Mouse (Mus musculus): Measurements from ENCODE around the gene Gart. TPM values are rescaled to one million over a fixed set of nuclear protein-coding genes. Genes with fewer than 3 reads are reported as not detected.

The Gart gene
- polyA plus RNA-seq, 1 experiment from 2014 or later = 227 TPM

- 57% methylated on average over 2 of the region's 2 CpGs for WGBS
- H3K4me1 ChIP-seq (replicated peaks; ENCODE audit: control insufficient read depth, insufficient read depth, low read length) = peaks cover 15% of the 10 kb centered on the region
- H3K27ac ChIP-seq (ENCODE audit: low read depth, low read length) = no peak overlapping the region
- H3K9me3 ChIP-seq (ENCODE audit: control insufficient read depth, low read length) = no peaks in the 10 kb centered on the region
- peaks cover 23% of the 10 kb centered on the region; the same call in 1 of the 2 replicates for H3K36me3 ChIP-seq (ENCODE audit: control insufficient read depth, insufficient read depth, low read length)
- no peaks in the 10 kb centered on the region for H3K27me3 ChIP-seq (replicated peaks; ENCODE audit: control insufficient read depth, insufficient read depth, low read length)
- H3K9ac ChIP-seq (ENCODE audit: low read depth, low read length) = no peak overlapping the region
- ATAC-seq (replicated peaks; ENCODE audit: low FRiP score) (no peak), DNase-seq (ENCODE audit: low spot score) (no peak)
- peak overlapping the region; percentile 37 for H3K4me2 ChIP-seq
- H3K4me3 ChIP-seq (ENCODE audit: low read depth, low read length) = peak overlapping the region; percentile 20; the same call in 1 of the 2 replicates
Observed at GRCm38 (mm10) chr16:91644901-91645300, 1.9 kb downstream of the Gart start.

DNA sequence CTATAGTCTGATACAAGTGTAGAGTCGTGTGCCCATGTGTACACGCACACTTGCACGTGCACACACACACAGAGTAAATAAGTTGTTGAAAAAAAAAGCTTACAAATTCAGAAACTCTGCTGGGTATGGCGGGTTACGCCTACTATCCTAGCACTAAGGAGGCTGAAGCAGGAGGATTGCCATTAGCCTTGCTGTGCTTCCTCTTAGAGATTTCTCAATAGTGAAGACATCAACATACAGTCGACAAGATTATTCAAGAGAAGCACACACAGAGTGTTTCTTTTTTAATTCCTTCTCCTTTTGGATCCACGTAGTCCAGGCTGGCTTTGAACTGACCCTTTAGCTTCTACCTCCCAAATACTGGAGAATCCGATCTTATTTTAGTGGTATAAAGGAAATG, 6.6 kb downstream of the Gart start:
- Histone ChIP-seq H3K27ac (ENCODE audit: low read depth, low read length) (no peak overlapping the region), H3K36me3 (ENCODE audit: control insufficient read depth, insufficient read depth, low read length) (peaks cover 54% of the 10 kb centered on the region), H3K4me3 (ENCODE audit: low read depth, low read length) (no peak overlapping the region), H3K9ac (ENCODE audit: low read depth, low read length) (no peak overlapping the region), H3K27me3 (replicated peaks; ENCODE audit: control insufficient read depth, insufficient read depth, low read length) (no peaks in the 10 kb centered on the region), H3K4me2 (no peak overlapping the region), H3K9me3 (ENCODE audit: control insufficient read depth, low read length) (no peaks in the 10 kb centered on the region), H3K4me1 (replicated peaks; ENCODE audit: control insufficient read depth, insufficient read depth, low read length) (peaks cover 9% of the 10 kb centered on the region)
- 92% methylated on average over 8 of the region's 8 CpGs for WGBS
- DNase-seq (ENCODE audit: low spot score) (no peak), ATAC-seq (replicated peaks; ENCODE audit: low FRiP score) (no peak)

DNA sequence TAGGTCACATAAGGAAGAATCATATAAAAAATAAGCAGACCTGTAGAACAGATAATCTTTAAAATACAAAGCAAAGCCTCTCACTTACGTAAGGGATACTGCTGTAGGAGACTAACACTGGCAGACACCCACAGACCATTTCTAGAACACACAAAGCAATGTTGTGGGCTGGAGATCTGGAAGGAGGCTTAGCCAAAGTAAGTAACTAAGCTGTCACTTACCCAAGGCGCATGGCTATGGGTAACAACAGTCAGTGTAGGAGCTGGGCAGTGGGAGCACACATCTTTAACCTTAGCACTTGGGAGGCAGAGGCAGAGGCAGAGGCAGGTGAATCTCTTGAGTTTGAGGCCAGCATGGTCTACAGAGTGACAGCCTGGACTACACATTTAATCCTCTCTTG, 7.1 kb downstream of the Gart start:
- 92% methylated on average over 2 of the region's 2 CpGs for WGBS
- H3K27me3 ChIP-seq (replicated peaks; ENCODE audit: control insufficient read depth, insufficient read depth, low read length) = no peaks in the 10 kb centered on the region
- no peak overlapping the region for H3K27ac ChIP-seq (ENCODE audit: low read depth, low read length)
- no peak overlapping the region for H3K4me2 ChIP-seq
- H3K9me3 ChIP-seq (ENCODE audit: control insufficient read depth, low read length) = no peaks in the 10 kb centered on the region
- DNase-seq (ENCODE audit: low spot score) (no peak), ATAC-seq (replicated peaks; ENCODE audit: low FRiP score) (no peak)
- H3K9ac ChIP-seq (ENCODE audit: low read depth, low read length) = no peak overlapping the region
- H3K36me3 ChIP-seq (ENCODE audit: control insufficient read depth, insufficient read depth, low read length) = peaks cover 58% of the 10 kb centered on the region
- H3K4me3 ChIP-seq (ENCODE audit: low read depth, low read length) = no peak overlapping the region
- H3K4me1 ChIP-seq (replicated peaks; ENCODE audit: control insufficient read depth, insufficient read depth, low read length) = peaks cover 4% of the 10 kb centered on the region; the same call in 1 of the 2 replicates

DNA sequence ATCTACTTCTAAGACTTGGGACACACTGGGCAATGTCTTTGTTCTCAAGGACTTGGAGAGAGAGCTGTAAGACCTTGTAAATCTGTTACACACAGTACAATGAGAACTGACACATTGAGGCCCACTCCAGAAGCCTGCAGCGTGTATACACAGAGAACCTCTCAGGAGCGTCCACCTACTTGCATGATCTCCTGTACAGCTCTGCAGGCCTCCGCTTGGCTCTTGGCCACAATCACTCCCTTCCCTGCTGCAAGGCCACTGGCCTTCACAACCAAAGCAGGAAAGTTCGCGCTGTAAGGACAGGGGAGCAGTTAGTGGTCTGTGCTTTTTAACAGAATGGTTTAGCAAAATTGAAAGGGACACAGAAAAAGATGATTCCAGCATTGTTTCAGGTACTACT, 7.6 kb downstream of the Gart start:
- Histone ChIP-seq H3K27me3 (replicated peaks; ENCODE audit: control insufficient read depth, insufficient read depth, low read length) (no peaks in the 10 kb centered on the region), H3K4me3 (ENCODE audit: low read depth, low read length) (no peak overlapping the region), H3K36me3 (ENCODE audit: control insufficient read depth, insufficient read depth, low read length) (peaks cover 58% of the 10 kb centered on the region), H3K9me3 (ENCODE audit: control insufficient read depth, low read length) (no peaks in the 10 kb centered on the region), H3K4me1 (replicated peaks; ENCODE audit: control insufficient read depth, insufficient read depth, low read length) (no peaks in the 10 kb centered on the region; the same call in 1 of the 2 replicates), H3K4me2 (no peak overlapping the region), H3K27ac (ENCODE audit: low read depth, low read length) (no peak overlapping the region), H3K9ac (ENCODE audit: low read depth, low read length) (no peak overlapping the region)
- DNase-seq (ENCODE audit: low spot score) (no peak), ATAC-seq (replicated peaks; ENCODE audit: low FRiP score) (no peak)
- WGBS = 91% methylated on average over 5 of the region's 5 CpGs

DNA sequence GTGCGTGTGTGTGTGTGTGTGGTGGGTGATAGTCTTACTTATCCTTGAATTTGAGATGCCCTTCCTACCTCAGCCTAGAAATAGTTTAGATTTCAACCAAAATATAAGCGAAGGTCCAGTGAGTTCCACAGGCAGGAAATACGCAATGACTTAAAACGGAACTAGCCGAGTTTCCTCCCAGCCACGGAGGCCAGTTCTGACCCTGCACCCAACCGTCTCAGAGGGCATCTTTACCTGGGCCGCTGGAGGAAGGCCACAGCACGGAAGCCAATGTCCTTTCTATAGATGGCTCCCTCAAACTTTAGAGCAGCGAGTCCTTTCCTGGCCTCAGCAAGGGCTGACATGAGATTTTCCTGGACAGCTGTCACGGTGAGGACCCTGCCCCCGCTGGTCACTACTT, 13.1 kb downstream of the Gart start:
- 86% methylated on average over 12 of the region's 12 CpGs for WGBS

DNA sequence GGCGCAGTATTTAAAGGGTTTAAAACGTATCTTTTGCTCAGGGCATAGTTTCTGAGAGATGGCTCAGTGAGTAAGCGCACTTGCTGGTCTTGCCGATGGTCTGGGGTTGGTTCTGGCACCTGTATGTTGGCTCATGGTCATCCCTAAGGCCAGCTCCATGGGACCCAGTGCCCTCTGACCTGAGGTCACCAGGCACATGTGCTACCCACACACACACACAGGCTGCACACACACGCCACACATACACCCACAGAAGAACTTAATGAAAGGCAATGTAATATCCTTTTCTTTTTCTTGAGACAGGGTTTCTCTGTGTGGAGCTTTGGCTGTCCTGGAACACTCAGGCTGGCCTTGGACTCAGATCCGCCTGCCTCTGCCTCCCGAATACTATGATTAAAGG, 13.8 kb downstream of the Gart start:
- DNase-seq (ENCODE audit: low spot score) = no peak
- H3K4me1 ChIP-seq (replicated peaks; ENCODE audit: control insufficient read depth, insufficient read depth, low read length) = no peaks in the 10 kb centered on the region
- no peak overlapping the region for H3K9ac ChIP-seq (ENCODE audit: low read depth, low read length)
- WGBS = 93% methylated on average over 7 of the region's 7 CpGs
- no peak overlapping the region for H3K4me2 ChIP-seq
- no peak overlapping the region for H3K4me3 ChIP-seq (ENCODE audit: low read depth, low read length)
- no peaks in the 10 kb centered on the region for H3K27me3 ChIP-seq (replicated peaks; ENCODE audit: control insufficient read depth, insufficient read depth, low read length)
- ATAC-seq (replicated peaks; ENCODE audit: low FRiP score) = no peak
- H3K36me3 ChIP-seq (ENCODE audit: control insufficient read depth, insufficient read depth, low read length) = peaks cover 65% of the 10 kb centered on the region
- no peak overlapping the region; the same call in 1 of the 2 replicates for H3K27ac ChIP-seq (ENCODE audit: low read depth, low read length)
- H3K9me3 ChIP-seq (ENCODE audit: control insufficient read depth, low read length) = no peaks in the 10 kb centered on the region

More for the DNA sequence above, 13.1 kb downstream of the Gart start:
- Histone ChIP-seq H3K9me3 (ENCODE audit: control insufficient read depth, low read length) (no peaks in the 10 kb centered on the region), H3K4me1 (replicated peaks; ENCODE audit: control insufficient read depth, insufficient read depth, low read length) (no peaks in the 10 kb centered on the region), H3K9ac (ENCODE audit: low read depth, low read length) (no peak overlapping the region), H3K27me3 (replicated peaks; ENCODE audit: control insufficient read depth, insufficient read depth, low read length) (no peaks in the 10 kb centered on the region), H3K36me3 (ENCODE audit: control insufficient read depth, insufficient read depth, low read length) (peaks cover 70% of the 10 kb centered on the region), H3K27ac (ENCODE audit: low read depth, low read length) (no peak overlapping the region), H3K4me3 (ENCODE audit: low read depth, low read length) (no peak overlapping the region), H3K4me2 (no peak overlapping the region)
- ATAC-seq (replicated peaks; ENCODE audit: low FRiP score) = no peak
- no peak for DNase-seq (ENCODE audit: low spot score)

GRCm38 (mm10) chr16:91632439-91632838, 14.3 kb downstream of the Gart start:
- no peak for ATAC-seq (replicated peaks; ENCODE audit: low FRiP score)
- WGBS = 94% methylated on average over 5 of the region's 5 CpGs
- DNase-seq (ENCODE audit: low spot score) = no peak
- Histone ChIP-seq H3K9me3 (ENCODE audit: control insufficient read depth, low read length) (no peaks in the 10 kb centered on the region), H3K27ac (ENCODE audit: low read depth, low read length) (no peak overlapping the region), H3K36me3 (ENCODE audit: control insufficient read depth, insufficient read depth, low read length) (peaks cover 64% of the 10 kb centered on the region), H3K4me2 (no peak overlapping the region), H3K4me1 (replicated peaks; ENCODE audit: control insufficient read depth, insufficient read depth, low read length) (no peaks in the 10 kb centered on the region), H3K4me3 (ENCODE audit: low read depth, low read length) (no peak overlapping the region), H3K27me3 (replicated peaks; ENCODE audit: control insufficient read depth, insufficient read depth, low read length) (no peaks in the 10 kb centered on the region), H3K9ac (ENCODE audit: low read depth, low read length) (no peak overlapping the region)

- Histone ChIP-seq H3K27ac (ENCODE audit: low read depth, low read length) (no peak overlapping the region), H3K9ac (ENCODE audit: low read depth, low read length) (no peak overlapping the region), H3K4me1 (replicated peaks; ENCODE audit: control insufficient read depth, insufficient read depth, low read length) (no peaks in the 10 kb centered on the region), H3K9me3 (ENCODE audit: control insufficient read depth, low read length) (no peaks in the 10 kb centered on the region), H3K36me3 (ENCODE audit: control insufficient read depth, insufficient read depth, low read length) (peaks cover 60% of the 10 kb centered on the region), H3K27me3 (replicated peaks; ENCODE audit: control insufficient read depth, insufficient read depth, low read length) (no peaks in the 10 kb centered on the region), H3K4me2 (no peak overlapping the region), H3K4me3 (ENCODE audit: low read depth, low read length) (no peak overlapping the region)
- DNase-seq (ENCODE audit: low spot score) = no peak
- ATAC-seq (replicated peaks; ENCODE audit: low FRiP score) = no peak
- WGBS = 76% methylated on average over 1 of the region's 1 CpGs
Observed at GRCm38 (mm10) chr16:91630584-91630983, 16.2 kb downstream of the Gart start.

- peaks cover 58% of the 10 kb centered on the region for H3K36me3 ChIP-seq (ENCODE audit: control insufficient read depth, insufficient read depth, low read length)
Observed at GRCm38 (mm10) chr16:91629749-91630148, 17.0 kb downstream of the Gart start.

More at GRCm38 (mm10) chr16:91629749-91630148, 17.0 kb downstream of the Gart start:
- Histone ChIP-seq H3K4me2 (no peak overlapping the region), H3K27me3 (replicated peaks; ENCODE audit: control insufficient read depth, insufficient read depth, low read length) (no peaks in the 10 kb centered on the region), H3K9me3 (ENCODE audit: control insufficient read depth, low read length) (no peaks in the 10 kb centered on the region), H3K4me1 (replicated peaks; ENCODE audit: control insufficient read depth, insufficient read depth, low read length) (no peaks in the 10 kb centered on the region), H3K9ac (ENCODE audit: low read depth, low read length) (no peak overlapping the region), H3K27ac (ENCODE audit: low read depth, low read length) (no peak overlapping the region), H3K4me3 (ENCODE audit: low read depth, low read length) (no peak overlapping the region)
- no peak for DNase-seq (ENCODE audit: low spot score)
- WGBS = 91% methylated on average over 4 of the region's 4 CpGs
- ATAC-seq (replicated peaks; ENCODE audit: low FRiP score) = no peak
